Mouse (Mus musculus) limb, embryonic 15.5 days (tissue): ENCODE measurements at regions not wholly inside any gene's neighbourhood (a gene's known extent, or its start where the extent isn't known, plus 50 kb on each side); places are given as distances from the start of the nearest gene placed in this dataset.

ENCODE experiments used
- ATAC-seq: fragments of 200-750 bp; cut with Nextera tagmentation; 2 replicates; pipeline ENCODE4 v1.8.0; 2017; ENCODE audit warnings: low read depth, moderate TSS enrichment; ENCODE audit not compliant: insufficient number of reproducible peaks, low FRiP score, low TSS enrichment
- H3K27ac ChIP-seq: fragments of 300-500 bp; sonication (generic); 2 replicates; pipeline ENCODE4 v1.5.1; 2015; ENCODE audit warnings: moderate library complexity, mild to moderate bottlenecking, inconsistent platforms
- H3K27me3 ChIP-seq: fragments of 300-500 bp; sonication (generic); 2 replicates; pipeline ENCODE4 v1.6.1; 2015; ENCODE audit warnings: inconsistent platforms
- H3K36me3 ChIP-seq: fragments of 300-500 bp; sonication (generic); 2 replicates; pipeline ENCODE4 v1.6.1; 2015; ENCODE audit warnings: inconsistent platforms
- H3K4me1 ChIP-seq: fragments of 300-500 bp; sonication (generic); 2 replicates; pipeline ENCODE4 v1.6.1; 2015; ENCODE audit warnings: inconsistent platforms
- H3K4me2 ChIP-seq: fragments of 300-500 bp; sonication (generic); 2 replicates; pipeline ENCODE4 v1.6.1; 2015; ENCODE audit warnings: mild to moderate bottlenecking, inconsistent platforms
- H3K4me3 ChIP-seq: fragments of 300-500 bp; sonication (generic); 2 replicates; pipeline ENCODE4 v1.5.1; 2015; ENCODE audit warnings: mild to moderate bottlenecking, inconsistent platforms
- H3K9ac ChIP-seq: fragments of 300-500 bp; sonication (generic); 2 replicates; pipeline ENCODE4 v1.6.1; 2015; ENCODE audit warnings: inconsistent platforms
- H3K9me3 ChIP-seq: fragments of 300-500 bp; sonication (generic); 2 replicates; pipeline ENCODE4 v1.6.1; 2016; ENCODE audit warnings: inconsistent platforms
- WGBS: fragments of 180-500 bp; shearing (Covaris S2); methylation state at CpG from one replicate; pipeline ENCODE4 v1.1.7; 2015; 5-methylcytosine and 5-hydroxymethylcytosine counted together

DNA sequence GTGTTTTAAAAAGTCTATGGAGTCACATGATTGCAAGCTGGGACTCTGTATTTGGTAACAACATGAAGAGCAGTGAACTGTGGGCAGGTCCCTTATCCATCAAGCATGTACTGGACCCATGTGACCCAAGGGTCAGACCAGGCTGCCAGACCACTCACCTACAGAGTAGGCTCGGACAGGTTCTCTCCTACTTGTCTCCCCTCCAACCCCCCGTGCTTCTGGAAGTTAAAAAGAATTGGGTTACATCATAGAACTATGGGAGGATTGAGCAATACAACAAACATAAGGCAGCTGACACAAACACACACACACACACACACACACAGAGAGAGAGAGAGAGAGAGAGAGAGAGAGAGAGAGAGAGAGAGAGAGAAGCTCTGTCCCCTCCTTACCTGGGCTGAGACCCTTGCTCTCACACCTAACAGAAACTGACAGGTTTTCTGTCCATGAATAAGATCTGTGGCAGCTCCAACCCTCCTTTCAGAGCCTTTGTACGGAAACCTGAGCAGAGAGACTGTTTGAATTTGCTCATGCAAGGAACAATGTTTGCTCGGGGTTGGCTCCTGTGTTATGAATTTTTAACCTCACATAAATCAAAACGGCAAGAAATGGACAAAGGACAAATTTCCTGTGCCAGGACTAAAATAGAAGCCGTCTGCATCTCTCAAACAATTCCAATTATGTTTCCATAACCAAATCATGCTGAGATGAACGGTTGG, 159.0 kb upstream of the Arl4c start:
- H3K27me3 ChIP-seq = no peaks in the 10 kb centered on the region
- H3K9me3 ChIP-seq = no peaks in the 10 kb centered on the region
- H3K4me3 ChIP-seq = no peak overlapping the region
- H3K36me3 ChIP-seq = no peaks in the 10 kb centered on the region
- WGBS = 48% methylated on average over 7 of the region's 7 CpGs
- no peak overlapping the region for H3K9ac ChIP-seq
- no peak overlapping the region for H3K4me2 ChIP-seq
- peaks cover 9% of the 10 kb centered on the region for H3K4me1 ChIP-seq
- no peak for ATAC-seq
- H3K27ac ChIP-seq = no peak overlapping the region

GRCm38 (mm10) chr1:88861590-88861935, 159.5 kb upstream of the Arl4c start:
- no peaks in the 10 kb centered on the region for H3K9me3 ChIP-seq
- H3K4me1 ChIP-seq = peaks cover 9% of the 10 kb centered on the region
- H3K9ac ChIP-seq = no peak overlapping the region
- H3K27me3 ChIP-seq = no peaks in the 10 kb centered on the region
- no peak for ATAC-seq
- H3K36me3 ChIP-seq = no peaks in the 10 kb centered on the region
- no peak overlapping the region for H3K27ac ChIP-seq
- no peak overlapping the region for H3K4me2 ChIP-seq
- no peak overlapping the region for H3K4me3 ChIP-seq
- 63% methylated on average over 4 of the region's 4 CpGs for WGBS

- Histone ChIP-seq H3K4me3 (no peak overlapping the region), H3K9ac (no peak overlapping the region), H3K9me3 (no peaks in the 10 kb centered on the region), H3K27ac (no peak overlapping the region), H3K36me3 (no peaks in the 10 kb centered on the region), H3K4me2 (no peak overlapping the region), H3K27me3 (no peaks in the 10 kb centered on the region), H3K4me1 (peaks cover 14% of the 10 kb centered on the region)
- 17% methylated on average over 6 of the region's 6 CpGs for WGBS
- ATAC-seq = no peak
Observed at GRCm38 (mm10) chr1:88865436-88865835, 163.4 kb upstream of the Arl4c start.

GRCm38 (mm10) chr1:88866571-88866970, 164.6 kb upstream of the Arl4c start:
- ATAC-seq = no peak
- 73% methylated on average over 2 of the region's 2 CpGs for WGBS
- H3K27me3 ChIP-seq = no peaks in the 10 kb centered on the region
- no peak overlapping the region for H3K9ac ChIP-seq
- no peaks in the 10 kb centered on the region for H3K9me3 ChIP-seq
- no peak overlapping the region for H3K4me3 ChIP-seq
- peaks cover 14% of the 10 kb centered on the region for H3K4me1 ChIP-seq
- H3K36me3 ChIP-seq = no peaks in the 10 kb centered on the region
- H3K27ac ChIP-seq = no peak overlapping the region
- H3K4me2 ChIP-seq = no peak overlapping the region

DNA sequence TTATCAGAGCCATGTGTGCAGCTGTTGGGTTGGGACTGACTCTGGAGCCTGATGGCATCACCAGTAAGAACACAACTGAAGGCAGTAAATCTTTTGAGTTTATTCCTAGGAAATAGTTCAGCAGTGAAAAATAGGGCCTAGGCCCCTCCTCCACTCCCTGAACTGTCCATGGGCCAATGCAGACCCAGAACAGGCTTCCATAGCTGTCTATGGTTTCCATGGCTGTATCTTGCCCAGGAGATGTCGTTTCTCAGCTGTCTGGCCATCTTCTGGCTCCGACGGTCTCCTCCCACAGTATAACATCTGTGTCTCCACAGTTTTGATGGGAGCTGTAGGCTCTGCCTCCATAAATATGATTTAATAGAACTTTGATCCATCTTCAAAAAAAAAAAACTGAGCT, 165.1 kb upstream of the Arl4c start:
- Histone ChIP-seq H3K9me3 (no peaks in the 10 kb centered on the region), H3K36me3 (no peaks in the 10 kb centered on the region), H3K4me3 (no peak overlapping the region), H3K4me1 (peaks cover 14% of the 10 kb centered on the region), H3K27me3 (no peaks in the 10 kb centered on the region), H3K4me2 (no peak overlapping the region), H3K27ac (no peak overlapping the region), H3K9ac (no peak overlapping the region)
- no peak for ATAC-seq
- WGBS = 64% methylated on average over 3 of the region's 3 CpGs

GRCm38 (mm10) chr1:88869885-88870284, 167.9 kb upstream of the Arl4c start:
- Histone ChIP-seq H3K4me3 (no peak overlapping the region), H3K27ac (no peak overlapping the region), H3K4me1 (peaks cover 14% of the 10 kb centered on the region), H3K36me3 (no peaks in the 10 kb centered on the region), H3K9ac (no peak overlapping the region), H3K9me3 (no peaks in the 10 kb centered on the region), H3K27me3 (no peaks in the 10 kb centered on the region), H3K4me2 (no peak overlapping the region)
- ATAC-seq = no peak
- WGBS = 49% methylated on average over 4 of the region's 4 CpGs

GRCm38 (mm10) chr1:88875356-88875755, 173.3 kb upstream of the Arl4c start:
- Histone ChIP-seq H3K27ac (no peak overlapping the region), H3K9ac (no peak overlapping the region), H3K9me3 (no peaks in the 10 kb centered on the region), H3K4me1 (0 out of 2 replicates have a peak, but pooled peaks cover 7% of the 10 kb centered on the region), H3K27me3 (no peaks in the 10 kb centered on the region), H3K4me2 (no peak overlapping the region), H3K4me3 (no peak overlapping the region), H3K36me3 (no peaks in the 10 kb centered on the region)
- 37% methylated on average over 6 of the region's 6 CpGs for WGBS
- no peak for ATAC-seq

DNA sequence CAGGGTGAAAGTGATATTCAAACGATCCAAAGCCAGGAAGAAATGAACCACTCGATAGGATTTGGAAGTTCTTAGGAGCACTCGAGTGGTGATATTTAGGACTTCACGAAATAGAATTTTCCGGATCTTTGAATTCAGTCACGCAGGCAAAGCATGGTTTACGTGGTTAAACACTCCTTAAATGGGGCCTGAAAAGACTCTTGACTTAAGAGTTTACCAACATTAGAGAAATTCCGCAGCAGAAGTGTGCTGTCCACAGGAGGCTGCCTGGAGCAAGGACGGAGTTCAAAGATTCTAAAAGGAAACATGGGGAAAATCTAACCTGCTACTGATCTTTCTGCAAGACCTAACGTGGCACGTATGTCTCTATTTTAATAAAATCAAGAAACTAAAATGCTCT, 175.4 kb upstream of the Arl4c start:
- Histone ChIP-seq H3K9me3 (no peaks in the 10 kb centered on the region), H3K36me3 (no peaks in the 10 kb centered on the region), H3K4me3 (no peak overlapping the region), H3K27me3 (no peaks in the 10 kb centered on the region), H3K9ac (no peak overlapping the region), H3K27ac (no peak overlapping the region), H3K4me1 (0 out of 2 replicates have a peak, but pooled peaks cover 7% of the 10 kb centered on the region), H3K4me2 (no peak overlapping the region)
- ATAC-seq = no peak
- 77% methylated on average over 11 of the region's 11 CpGs for WGBS

DNA sequence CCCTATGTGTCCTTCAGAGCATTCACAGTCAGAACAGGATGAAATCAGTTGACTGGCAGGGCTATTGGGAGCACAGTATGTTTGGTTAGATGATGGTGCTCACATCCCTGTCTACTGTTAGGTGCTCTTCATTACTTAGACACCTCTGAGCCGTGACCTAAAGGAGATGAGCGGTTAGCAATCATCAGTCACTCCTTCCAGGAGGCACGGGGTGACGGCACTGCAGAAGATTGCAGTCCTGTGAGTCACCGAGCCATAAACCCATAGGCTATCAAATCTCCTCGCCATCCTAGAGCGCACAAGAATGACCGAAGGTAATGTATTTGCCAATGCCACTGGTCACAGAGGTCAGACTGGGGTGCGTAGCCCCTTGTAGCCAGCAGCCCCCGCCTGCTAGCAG, 176.8 kb upstream of the Arl4c start:
- ATAC-seq = no peak
- Histone ChIP-seq H3K36me3 (no peaks in the 10 kb centered on the region), H3K9me3 (no peaks in the 10 kb centered on the region), H3K9ac (no peak overlapping the region), H3K4me1 (0 out of 2 replicates have a peak, but pooled peaks cover 7% of the 10 kb centered on the region), H3K27ac (no peak overlapping the region), H3K4me2 (no peak overlapping the region), H3K27me3 (no peaks in the 10 kb centered on the region), H3K4me3 (no peak overlapping the region)
- WGBS = 75% methylated on average over 10 of the region's 10 CpGs

- Histone ChIP-seq H3K27me3 (no peaks in the 10 kb centered on the region), H3K27ac (no peak overlapping the region), H3K36me3 (no peaks in the 10 kb centered on the region), H3K9me3 (no peaks in the 10 kb centered on the region), H3K9ac (no peak overlapping the region), H3K4me2 (no peak overlapping the region), H3K4me1 (0 out of 2 replicates have a peak, but pooled peaks cover 7% of the 10 kb centered on the region), H3K4me3 (no peak overlapping the region)
- WGBS = 58% methylated on average over 5 of the region's 5 CpGs
- no peak for ATAC-seq
Observed at GRCm38 (mm10) chr1:88879367-88879766, 177.3 kb upstream of the Arl4c start.

DNA sequence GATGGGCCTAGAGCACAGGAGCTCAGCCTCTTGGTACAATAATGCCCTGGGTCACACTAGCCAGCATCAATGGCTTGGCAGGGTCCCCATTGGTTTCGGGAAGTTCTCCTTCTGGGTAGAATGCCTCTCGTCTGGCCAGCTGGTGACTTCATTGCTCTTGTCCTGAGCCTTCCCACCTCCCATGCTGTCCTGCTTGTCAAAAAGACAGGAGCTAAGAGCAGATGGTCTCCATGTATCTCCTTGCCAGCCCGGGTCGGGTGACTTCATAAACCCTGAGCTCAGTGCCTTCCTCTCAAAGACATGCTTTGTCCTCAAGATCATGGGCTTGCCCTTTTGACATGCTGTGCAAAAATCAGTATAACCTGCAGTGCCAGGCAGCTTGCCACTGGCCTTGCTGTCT, 179.2 kb upstream of the Sh3bp4 start:
- H3K27ac ChIP-seq = no peak overlapping the region
- 0 out of 2 replicates have a peak, but pooled peaks cover 3% of the 10 kb centered on the region for H3K4me1 ChIP-seq
- no peak overlapping the region for H3K9ac ChIP-seq
- WGBS = 77% methylated on average over 4 of the region's 4 CpGs
- no peaks in the 10 kb centered on the region for H3K27me3 ChIP-seq
- no peaks in the 10 kb centered on the region for H3K9me3 ChIP-seq
- H3K4me3 ChIP-seq = no peak overlapping the region
- H3K36me3 ChIP-seq = no peaks in the 10 kb centered on the region
- no peak overlapping the region for H3K4me2 ChIP-seq
- ATAC-seq = no peak

GRCm38 (mm10) chr1:88902426-88902825, 167.8 kb upstream of the Sh3bp4 start:
- H3K9me3 ChIP-seq = no peaks in the 10 kb centered on the region
- no peaks in the 10 kb centered on the region for H3K4me1 ChIP-seq
- no peak overlapping the region for H3K4me3 ChIP-seq
- no peak overlapping the region for H3K9ac ChIP-seq
- WGBS = 85% methylated on average over 8 of the region's 8 CpGs
- H3K27ac ChIP-seq = no peak overlapping the region
- H3K27me3 ChIP-seq = no peaks in the 10 kb centered on the region
- no peaks in the 10 kb centered on the region for H3K36me3 ChIP-seq
- no peak for ATAC-seq
- H3K4me2 ChIP-seq = no peak overlapping the region
